Mouse (Mus musculus) intestine, embryonic 15.5 days (tissue): ENCODE measurements around the gene Mcm7. TPM values are rescaled to one million over a fixed set of nuclear protein-coding genes. Genes with fewer than 3 reads are reported as not detected.
A peak's percentile ranks its signal among the peaks of the same experiment; 100 is the strongest.

Experiments used
- ATAC-seq: fragments of 200-750 bp; cut with Nextera tagmentation; 2 replicates; pipeline ENCODE4 v1.8.0; 2017; ENCODE audit warnings: moderate TSS enrichment, moderate library complexity
- H3K27ac ChIP-seq: fragments of 300-500 bp; sonication (generic); 2 replicates; pipeline ENCODE4 v1.5.1; 2015; ENCODE audit warnings: mild to moderate bottlenecking, inconsistent platforms
- H3K27me3 ChIP-seq: fragments of 300-500 bp; sonication (generic); replicated peaks from 2 replicates; pipeline ENCODE4 v1.6.1; 2015; ENCODE audit warnings: inconsistent platforms
- H3K36me3 ChIP-seq: fragments of 300-500 bp; sonication (generic); 2 replicates; pipeline ENCODE4 v1.6.1; 2015; ENCODE audit warnings: inconsistent platforms
- H3K4me1 ChIP-seq: fragments of 300-500 bp; sonication (generic); replicated peaks from 2 replicates; pipeline ENCODE4 v1.6.1; 2015; ENCODE audit warnings: inconsistent platforms
- H3K4me2 ChIP-seq: fragments of 300-500 bp; sonication (generic); replicated peaks from 2 replicates; pipeline ENCODE4 v1.6.1; 2015; ENCODE audit warnings: mild to moderate bottlenecking, inconsistent platforms
- H3K4me3 ChIP-seq: fragments of 300-500 bp; sonication (generic); replicated peaks from 2 replicates; pipeline ENCODE4 v1.5.1; 2015; ENCODE audit warnings: inconsistent platforms
- H3K9ac ChIP-seq: fragments of 300-500 bp; sonication (generic); 2 replicates; pipeline ENCODE4 v1.6.1; 2015; ENCODE audit warnings: inconsistent platforms
- H3K9me3 ChIP-seq: fragments of 300-500 bp; sonication (generic); 2 replicates; pipeline ENCODE4 v1.6.1; 2016; ENCODE audit warnings: inconsistent platforms
- WGBS: fragments of 180-500 bp; shearing (Covaris S2); methylation state at CpG from one replicate; pipeline ENCODE4 v1.1.7; 2015; 5-methylcytosine and 5-hydroxymethylcytosine counted together
- polyA plus RNA-seq: library from polyadenylated mRNA; unstranded; fragments of >200 nt; fragmentation: Nextera tagmentation; extraction: Ambion mirVana; gene quantifications from 2 replicates; pipeline ENCODE4 v1.2.1, GENCODE M21; 2015

Mcm7 gene
- polyA plus RNA-seq, 1 experiment from 2014 or later: 165 TPM

- whole genome bisulfite sequencing: under 1% methylated on average over 31 of the region's 31 CpGs
- H3K4me1 ChIP-seq: peaks cover 14% of the 10 kb centered on the region; the same call in 1 of the 2 replicates
- H3K9ac ChIP-seq: peak within 1 kb of the TSS; percentile 87
- peak within 1 kb of the TSS; percentile 71 for H3K4me2 ChIP-seq
- H3K36me3 ChIP-seq: peaks cover 8% of the 10 kb centered on the region
- H3K27ac ChIP-seq: peak within 1 kb of the TSS; percentile 74
- H3K4me3 ChIP-seq: peak within 1 kb of the TSS; percentile 73
- H3K9me3 ChIP-seq: no peaks in the 10 kb centered on the region
- ATAC-seq: peak; percentile 90
- H3K27me3 ChIP-seq: no peaks in the 10 kb centered on the region
Observed at GRCm38 (mm10) chr5:138186950-138187638, 14.9 kb upstream of the Mcm7 start, which contains the start of the genes Taf6 and Cnpy4. Gene Taf6, minus strand, starts transcription at chr5:138187451. Gene Cnpy4, plus strand, starts transcription at chr5:138187485.

- 78% methylated on average over 3 of the region's 3 CpGs for WGBS
- Histone ChIP-seq H3K36me3 (peaks cover 25% of the 10 kb centered on the region), H3K4me1 (peaks cover 7% of the 10 kb centered on the region), H3K9ac (no peak overlapping the region), H3K27ac (no peak overlapping the region), H3K4me2 (peak overlapping the region; percentile 84; the same call in 1 of the 2 replicates), H3K4me3 (no peak overlapping the region), H3K27me3 (no peaks in the 10 kb centered on the region), H3K9me3 (no peaks in the 10 kb centered on the region)
- no peak for ATAC-seq
Observed at GRCm38 (mm10) chr5:138173217-138173616, 995 bp upstream of the Mcm7 start.

- peak; percentile 91 for ATAC-seq
- Histone ChIP-seq H3K9me3 (no peaks in the 10 kb centered on the region), H3K36me3 (peaks cover 31% of the 10 kb centered on the region), H3K4me2 (peak overlapping the region; percentile 84), H3K9ac (peak overlapping the region; percentile 68), H3K27me3 (no peaks in the 10 kb centered on the region), H3K27ac (peak overlapping the region; percentile 95), H3K4me3 (peak overlapping the region; percentile 72), H3K4me1 (peaks cover 7% of the 10 kb centered on the region)
- under 1% methylated on average over 47 of the region's 47 CpGs for WGBS
Observed at GRCm38 (mm10) chr5:138170936-138171561, 1.2 kb downstream of the Mcm7 start.

- Histone ChIP-seq H3K27me3 (no peaks in the 10 kb centered on the region), H3K4me1 (peaks cover 17% of the 10 kb centered on the region), H3K9me3 (no peaks in the 10 kb centered on the region), H3K4me2 (no peak overlapping the region), H3K36me3 (peaks cover 49% of the 10 kb centered on the region), H3K9ac (no peak overlapping the region), H3K4me3 (no peak overlapping the region), H3K27ac (no peak overlapping the region)
- 82% methylated on average over 8 of the region's 8 CpGs for WGBS
- ATAC-seq: no peak
Observed at GRCm38 (mm10) chr5:138165594-138165993, 6.6 kb downstream of the Mcm7 start.

- Histone ChIP-seq H3K27me3 (no peaks in the 10 kb centered on the region), H3K4me1 (peaks cover 17% of the 10 kb centered on the region), H3K4me2 (no peak overlapping the region), H3K27ac (no peak overlapping the region), H3K36me3 (peaks cover 49% of the 10 kb centered on the region), H3K9ac (no peak overlapping the region), H3K4me3 (no peak overlapping the region), H3K9me3 (no peaks in the 10 kb centered on the region)
- WGBS: 62% methylated on average over 10 of the region's 10 CpGs
- no peak for ATAC-seq
Observed at GRCm38 (mm10) chr5:138163610-138164009, 8.6 kb downstream of the Mcm7 start.

- WGBS: 61% methylated on average over 6 of the region's 6 CpGs
- H3K9ac ChIP-seq: no peak overlapping the region
- H3K4me1 ChIP-seq: peaks cover 17% of the 10 kb centered on the region
- H3K4me2 ChIP-seq: no peak overlapping the region
- H3K27me3 ChIP-seq: no peaks in the 10 kb centered on the region
- H3K9me3 ChIP-seq: no peaks in the 10 kb centered on the region
- ATAC-seq: no peak
- H3K4me3 ChIP-seq: no peak overlapping the region
- no peak overlapping the region for H3K27ac ChIP-seq
- peaks cover 46% of the 10 kb centered on the region for H3K36me3 ChIP-seq
Observed at GRCm38 (mm10) chr5:138163046-138163445, 9.2 kb downstream of the Mcm7 start.

GRCm38 (mm10) chr5:138160842-138161665, 11.2 kb downstream of the Mcm7 start, which contains the start of gene Cops6:
Gene Cops6, plus strand, starts transcription at chr5:138161071.
- Histone ChIP-seq H3K9me3 (no peaks in the 10 kb centered on the region), H3K9ac (peak within 1 kb of the TSS; percentile 73), H3K4me1 (peaks cover 17% of the 10 kb centered on the region), H3K36me3 (peaks cover 27% of the 10 kb centered on the region), H3K4me3 (peak within 1 kb of the TSS; percentile 67), H3K27ac (peak within 1 kb of the TSS; percentile 59), H3K27me3 (no peaks in the 10 kb centered on the region), H3K4me2 (peak within 1 kb of the TSS; percentile 64)
- peak; percentile 97 for ATAC-seq
- WGBS: under 1% methylated on average over 42 of the region's 42 CpGs

- 62% methylated on average over 7 of the region's 7 CpGs for WGBS
- H3K4me1 ChIP-seq: peaks cover 15% of the 10 kb centered on the region
- ATAC-seq: no peak
- H3K9ac ChIP-seq: peak overlapping the region; percentile 73; the same call in 1 of the 2 replicates
- H3K36me3 ChIP-seq: peaks cover 22% of the 10 kb centered on the region
- H3K27me3 ChIP-seq: no peaks in the 10 kb centered on the region
- peak overlapping the region; percentile 67 for H3K4me3 ChIP-seq
- H3K9me3 ChIP-seq: no peaks in the 10 kb centered on the region
- no peak overlapping the region for H3K27ac ChIP-seq
- H3K4me2 ChIP-seq: peak overlapping the region; percentile 64
Observed at GRCm38 (mm10) chr5:138160224-138160762, 11.9 kb downstream of the Mcm7 start.

GRCm38 (mm10) chr5:138155443-138155976, 16.7 kb downstream of the Mcm7 start, which contains the start of gene Zfp113:
Gene Zfp113, minus strand, starts transcription at chr5:138155744.
- Histone ChIP-seq H3K4me3 (peak within 1 kb of the TSS; percentile 79), H3K9ac (peak within 1 kb of the TSS; percentile 86), H3K4me2 (peak within 1 kb of the TSS; percentile 61), H3K36me3 (peaks cover 7% of the 10 kb centered on the region), H3K27me3 (no peaks in the 10 kb centered on the region), H3K9me3 (no peaks in the 10 kb centered on the region), H3K27ac (peak within 1 kb of the TSS; percentile 92), H3K4me1 (0 out of 2 replicates have a peak, but pooled peaks cover 3% of the 10 kb centered on the region)
- peak; percentile 98 for ATAC-seq
- WGBS: under 1% methylated on average over 31 of the region's 31 CpGs

GRCm38 (mm10) chr5:138154390-138154789, 17.8 kb downstream of the Mcm7 start:
- WGBS: 72% methylated on average over 3 of the region's 3 CpGs
- peak overlapping the region; percentile 79 for H3K4me3 ChIP-seq
- H3K4me2 ChIP-seq: peak overlapping the region; percentile 61
- no peak overlapping the region for H3K27ac ChIP-seq
- no peak for ATAC-seq
- no peak overlapping the region for H3K9ac ChIP-seq
- H3K9me3 ChIP-seq: no peaks in the 10 kb centered on the region
- H3K36me3 ChIP-seq: peaks cover 10% of the 10 kb centered on the region
- H3K27me3 ChIP-seq: no peaks in the 10 kb centered on the region
- no peaks in the 10 kb centered on the region for H3K4me1 ChIP-seq

GRCm38 (mm10) chr5:138138585-138138984, 33.6 kb downstream of the Mcm7 start:
- Histone ChIP-seq H3K9ac (no peak overlapping the region), H3K27me3 (no peaks in the 10 kb centered on the region), H3K9me3 (no peaks in the 10 kb centered on the region), H3K27ac (no peak overlapping the region), H3K4me1 (0 out of 2 replicates have a peak, but pooled peaks cover 3% of the 10 kb centered on the region), H3K4me3 (no peak overlapping the region), H3K36me3 (peaks cover 15% of the 10 kb centered on the region), H3K4me2 (no peak overlapping the region)
- ATAC-seq: no peak
- WGBS: 75% methylated on average over 4 of the region's 4 CpGs
